Mouse (Mus musculus): ENCODE measurements around the gene Tspan18.

The Tspan18 gene

GRCm38 (mm10) chr2:93160467-93161035 is 173.8 kb downstream of the Tspan18 start:
- no peak for DNase-seq (ENCODE audit: low spot score)

GRCm38 (mm10) chr2:93154486-93155032 is 179.7 kb downstream of the Tspan18 start:
- no peak for DNase-seq (ENCODE audit: low spot score)

GRCm38 (mm10) chr2:93153833-93154232 is 180.5 kb downstream of the Tspan18 start:
- DNase-seq (ENCODE audit: low spot score) = no peak

DNA sequence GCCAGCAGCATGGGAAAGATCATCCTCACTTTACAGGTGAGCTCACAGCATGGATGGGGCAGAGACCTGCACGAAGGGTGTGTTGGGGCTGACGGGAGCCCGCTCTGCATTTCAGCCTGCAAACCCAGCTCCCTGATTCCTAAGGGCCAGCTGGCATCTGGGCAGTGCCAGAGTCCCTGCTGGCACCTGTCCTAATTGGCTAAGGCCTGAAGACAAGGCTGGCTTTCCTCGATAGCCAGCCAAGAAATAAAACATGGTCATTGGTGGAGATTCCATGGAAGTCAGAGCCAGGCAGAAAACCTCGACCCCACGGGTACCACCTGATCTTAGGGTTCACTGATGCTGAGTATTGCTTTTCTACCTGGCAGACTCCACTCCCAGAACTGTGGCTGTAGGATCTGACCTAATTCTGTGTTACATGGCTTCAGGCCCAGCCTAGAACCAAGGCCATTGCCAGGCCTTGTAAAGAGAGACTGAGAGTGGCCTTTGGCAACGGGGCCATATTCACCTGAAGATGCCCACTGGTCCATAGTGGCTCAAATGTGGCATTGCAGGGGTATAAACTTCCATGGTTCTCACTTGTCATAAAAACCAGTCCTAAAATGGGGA is 181.3 kb downstream of the Tspan18 start:
- no peak for DNase-seq (ENCODE audit: low spot score)

- no peak for DNase-seq (ENCODE audit: low spot score)
These were observed 182.1 kb downstream of the Tspan18 start for GRCm38 (mm10) chr2:93152191-93152601.
